ENCODE assay signal across 8 mouse cellular contexts in genomic region chr11:72224865-72225264, GRCm38 (mm10). TPM values are rescaled to one million over a fixed set of nuclear protein-coding genes. Genes with fewer than 3 reads are reported as not detected.
DNase-seq lines count a peak whose midpoint lies in the region; ATAC-seq lines count a peak whose summit lies in the region.

No protein-coding gene starts in this region.

- ATAC-seq in hindbrain, embryonic 16.5 days, result peak; percentile 50
- 0 out of 2 replicates have a peak, but pooled peaks have one; percentile 33 for ATAC-seq in midbrain, embryonic 15.5 days (replicated peaks)

- no peak overlapping the region for H3K4me2 ChIP-seq in hindbrain, embryonic 16.5 days (ENCODE audit: low read length)
- no peak overlapping the region for H3K4me2 ChIP-seq in midbrain, embryonic 15.5 days

- peaks cover 4% of the 10 kb centered on the region; the same call in 1 of the 2 replicates for H3K27me3 ChIP-seq in embryonic facial prominence, embryonic 10.5 days (replicated peaks; ENCODE audit: low read depth, poor library complexity, severe bottlenecking)
- no peaks in the 10 kb centered on the region for H3K27me3 ChIP-seq in hindbrain, embryonic 16.5 days (replicated peaks; ENCODE audit: control insufficient read depth, insufficient read depth, low read length)
- H3K27me3 ChIP-seq in midbrain, embryonic 15.5 days (replicated peaks), result no peaks in the 10 kb centered on the region

- H3K4me3 ChIP-seq in embryonic facial prominence, embryonic 10.5 days, result no peak overlapping the region
- no peak overlapping the region for H3K4me3 ChIP-seq in hindbrain, embryonic 16.5 days (ENCODE audit: low read length)
- no peak overlapping the region for H3K4me3 ChIP-seq in midbrain, embryonic 15.5 days

- no peak overlapping the region for H3K27ac ChIP-seq in embryonic facial prominence, embryonic 10.5 days (replicated peaks)
- H3K27ac ChIP-seq in hindbrain, embryonic 16.5 days (ENCODE audit: low read depth, low read length), result no peak overlapping the region
- H3K27ac ChIP-seq in midbrain, embryonic 15.5 days, result no peak overlapping the region

- 17% methylated on average over 5 of the region's 5 CpGs for WGBS in embryonic facial prominence, embryonic 10.5 days
- WGBS in hindbrain, embryonic 16.5 days, result 22% methylated on average over 5 of the region's 5 CpGs
- 12% methylated on average over 5 of the region's 5 CpGs for whole genome bisulfite sequencing in midbrain, embryonic 15.5 days

- H3K4me1 ChIP-seq in embryonic facial prominence, embryonic 10.5 days, result peaks cover 8% of the 10 kb centered on the region
- peaks cover 8% of the 10 kb centered on the region for H3K4me1 ChIP-seq in hindbrain, embryonic 16.5 days (ENCODE audit: control insufficient read depth, insufficient read depth, low read depth, low read length)
- no peaks in the 10 kb centered on the region for H3K4me1 ChIP-seq in midbrain, embryonic 15.5 days

- H3K36me3 ChIP-seq in embryonic facial prominence, embryonic 10.5 days (replicated peaks), result no peaks in the 10 kb centered on the region
- no peaks in the 10 kb centered on the region for H3K36me3 ChIP-seq in hindbrain, embryonic 16.5 days (ENCODE audit: control insufficient read depth, insufficient read depth, low read length)
- no peaks in the 10 kb centered on the region for H3K36me3 ChIP-seq in midbrain, embryonic 15.5 days (replicated peaks)

- no peak overlapping the region for H3K9ac ChIP-seq in hindbrain, embryonic 16.5 days (ENCODE audit: low read depth, low read length)
- no peak overlapping the region for H3K9ac ChIP-seq in midbrain, embryonic 15.5 days

- intact Hi-C loops in heart, postnatal 25 days (cut with DNase I), result loop anchor here (5.0 to 10.0 kb wide), 5 partner anchors 97 to 570 kb away; partner anchors contain the start of genes Cyb5d2 and Zzef1
- intact Hi-C loops in left cerebral cortex, postnatal 25 days (cut with DNase I), result loop anchor here (2.0 to 5.0 kb wide), 5 partner anchors 42 to 337 kb away; partner anchors contain the start of gene Slc13a5

- peak; percentile 63 to 87 for DNase-seq in heart, adult 18-20 months
- DNase-seq in heart, postnatal 25 days (ENCODE audit: low spot score), result no peak
- peak; percentile 81 for DNase-seq in adrenal gland, postnatal 14 days
- DNase-seq in embryonic facial prominence, embryonic 10.5 days (ENCODE audit: low spot score), result peak; percentile 72
- DNase-seq in left cerebral cortex, postnatal 25 days (ENCODE audit: low spot score in 2 of 2), result peak; percentile 79 to 84
- DNase-seq in spleen, adult 18-20 months, result peak; percentile 37 to 78

- no peaks in the 10 kb centered on the region for H3K9me3 ChIP-seq in embryonic facial prominence, embryonic 10.5 days
- no peaks in the 10 kb centered on the region for H3K9me3 ChIP-seq in hindbrain, embryonic 16.5 days (ENCODE audit: control insufficient read depth, low read length)
- no peaks in the 10 kb centered on the region for H3K9me3 ChIP-seq in midbrain, embryonic 15.5 days

RNA-seq across cellular contexts. Expression of gene Med31, which starts 9.5 kb away (rescaled TPM):
- 10 to 100 TPM; 10.4 to 10.7 TPM for total RNA-seq in heart, adult 18-20 months (2021)
- total RNA-seq in heart, postnatal 25 days (2021), result 10 to 100 TPM; 10.4 to 10.6 TPM
- total RNA-seq in adrenal gland, postnatal 14 days (2021), result 12.3 and 13.6 TPM in 2 replicates
- polyA plus RNA-seq in embryonic facial prominence, embryonic 10.5 days (2016; fragmentation: Nextera tagmentation; extraction: Ambion mirVana), result 46.7 and 50.8 TPM in 2 replicates
- polyA plus RNA-seq in hindbrain, embryonic 16.5 days (2015; fragmentation: Nextera tagmentation; extraction: Ambion mirVana), result 50.4 and 53.9 TPM in 2 replicates
- 10 to 100 TPM; 12.1 to 15.9 TPM for total RNA-seq in left cerebral cortex, postnatal 25 days (2021)
- polyA plus RNA-seq in midbrain, embryonic 15.5 days (2015; fragmentation: Nextera tagmentation; extraction: Ambion mirVana), result 53.5 and 57.1 TPM in 2 replicates

RNA-seq across cellular contexts. Expression of gene Txndc17, which starts 17.5 kb away (rescaled TPM):
- total RNA-seq in heart, adult 18-20 months (2021), result 10 to 100 TPM; 40.3 to 46.9 TPM
- 10 to 100 TPM; 36.8 to 38.6 TPM for total RNA-seq in heart, postnatal 25 days (2021)
- 72.5 and 75.9 TPM in 2 replicates for total RNA-seq in adrenal gland, postnatal 14 days (2021)
- polyA plus RNA-seq in embryonic facial prominence, embryonic 10.5 days (2016; fragmentation: Nextera tagmentation; extraction: Ambion mirVana), result 180 TPM in 2 replicates
- 158 and 167 TPM in 2 replicates for polyA plus RNA-seq in hindbrain, embryonic 16.5 days (2015; fragmentation: Nextera tagmentation; extraction: Ambion mirVana)
- 10 to 100 TPM; 30.6 to 32.3 TPM for total RNA-seq in left cerebral cortex, postnatal 25 days (2021)
- 141 and 145 TPM in 2 replicates for polyA plus RNA-seq in midbrain, embryonic 15.5 days (2015; fragmentation: Nextera tagmentation; extraction: Ambion mirVana)

RNA-seq across cellular contexts. Expression of gene 4933427D14Rik, which starts 17.6 kb away (rescaled TPM):
- total RNA-seq in heart, adult 18-20 months (2021), result 1 to 10 TPM; 1.9 to 2.4 TPM
- total RNA-seq in heart, postnatal 25 days (2021), result 1 to 10 TPM; 2.5 to 3.3 TPM
- total RNA-seq in adrenal gland, postnatal 14 days (2021), result 8.1 and 9.4 TPM in 2 replicates
- polyA plus RNA-seq in embryonic facial prominence, embryonic 10.5 days (2016; fragmentation: Nextera tagmentation; extraction: Ambion mirVana), result 17.1 and 19.9 TPM in 2 replicates
- 13.3 and 14.1 TPM in 2 replicates for polyA plus RNA-seq in hindbrain, embryonic 16.5 days (2015; fragmentation: Nextera tagmentation; extraction: Ambion mirVana)
- 10 to 100 TPM; 29.7 to 30.1 TPM for total RNA-seq in left cerebral cortex, postnatal 25 days (2021)
- 24.0 and 26.0 TPM in 2 replicates for polyA plus RNA-seq in midbrain, embryonic 15.5 days (2015; fragmentation: Nextera tagmentation; extraction: Ambion mirVana)

RNA-seq across cellular contexts. Expression of gene Gm43951, which starts 18.2 kb away (rescaled TPM):
- total RNA-seq in heart, adult 18-20 months (2021), result under 1 TPM; 0.13 to 0.15 TPM
- under 1 TPM; 0.13 to 0.17 TPM for total RNA-seq in heart, postnatal 25 days (2021)
- total RNA-seq in adrenal gland, postnatal 14 days (2021), result 0.78 and 1.4 TPM in 2 replicates
- polyA plus RNA-seq in embryonic facial prominence, embryonic 10.5 days (2016; fragmentation: Nextera tagmentation; extraction: Ambion mirVana), result 0.72 and 0.83 TPM in 2 replicates
- 1.3 and 1.4 TPM in 2 replicates for polyA plus RNA-seq in hindbrain, embryonic 16.5 days (2015; fragmentation: Nextera tagmentation; extraction: Ambion mirVana)
- total RNA-seq in left cerebral cortex, postnatal 25 days (2021), result 10 to 100 TPM; 11.9 to 13.5 TPM
- polyA plus RNA-seq in midbrain, embryonic 15.5 days (2015; fragmentation: Nextera tagmentation; extraction: Ambion mirVana), result 1.8 and 1.9 TPM in 2 replicates

RNA-seq across cellular contexts. Expression of gene Slc13a5, which starts 42.2 kb away (rescaled TPM):
- total RNA-seq in heart, adult 18-20 months (2021), result not detected
- not detected for total RNA-seq in heart, postnatal 25 days (2021)
- total RNA-seq in adrenal gland, postnatal 14 days (2021), result 0.11 and 0.15 TPM in 2 replicates
- polyA plus RNA-seq in embryonic facial prominence, embryonic 10.5 days (2016; fragmentation: Nextera tagmentation; extraction: Ambion mirVana), result 0.10 and 0.14 TPM in 2 replicates
- polyA plus RNA-seq in hindbrain, embryonic 16.5 days (2015; fragmentation: Nextera tagmentation; extraction: Ambion mirVana), result 3.9 and 4.2 TPM in 2 replicates
- 10 to 100 TPM; 18.0 to 19.6 TPM for total RNA-seq in left cerebral cortex, postnatal 25 days (2021)
- polyA plus RNA-seq in midbrain, embryonic 15.5 days (2015; fragmentation: Nextera tagmentation; extraction: Ambion mirVana), result 1.4 and 2.8 TPM in 2 replicates
